Mouse (Mus musculus) CH12.LX (cell line): ENCODE results near the gene Gm42417. TPM values are rescaled to one million over a fixed set of nuclear protein-coding genes. Genes with fewer than 3 reads are reported as not detected.

Source experiments
- DNase-seq: peaks from one replicate; pipeline ENCODE4 v3.0.0-alpha.2; 2013; ENCODE audit errors: extremely low read depth
- H3K27ac ChIP-seq: 2 replicates; pipeline ENCODE4 v1.5.1; 2012; ENCODE audit warnings: low read depth, mild to moderate bottlenecking, control low read depth, moderate library complexity; ENCODE audit not compliant: insufficient read depth
- H3K27me3 ChIP-seq: replicated peaks from 2 replicates; pipeline ENCODE3; 2012; ENCODE audit warnings: inconsistent platforms
- H3K36me3 ChIP-seq, 2 experiments: replicated peaks in 1 of 2; 2 replicates each; pipeline versions ENCODE3 to v1.6.1; 2012; ENCODE audit warnings: inconsistent platforms in 1 of 2, low read length in 1 of 2, mild to moderate bottlenecking in 1 of 2, mixed read lengths in 1 of 2, moderate library complexity in 1 of 2; ENCODE audit not compliant: control insufficient read depth in 1 of 2, insufficient read depth in 1 of 2
- H3K4me1 ChIP-seq, 2 experiments: 2 replicates each; pipeline ENCODE4 v1.6.1; 2012; ENCODE audit warnings: inconsistent platforms in 1 of 2, moderate library complexity in 1 of 2; ENCODE audit not compliant: insufficient read depth in 2 of 2, control insufficient read depth in 1 of 2
- H3K4me2 ChIP-seq: 2 replicates; pipeline ENCODE4 v1.6.1; 2012; ENCODE audit warnings: low read depth, mild to moderate bottlenecking, control low read depth; ENCODE audit not compliant: poor library complexity, insufficient read depth, severe bottlenecking
- H3K4me3 ChIP-seq, 3 experiments: fragments of 150-350 bp in 1 of 3; sonication (generic) in 1 of 3; replicated peaks in 1 of 3; 2 replicates each; pipeline versions ENCODE3 to v1.5.1; 2011 to 2012; ENCODE audit warnings: low read depth in 2 of 3, low read length in 2 of 3, mild to moderate bottlenecking in 2 of 3, moderate library complexity in 2 of 3, control low read depth in 1 of 3, improper control_type of control experiment in 1 of 3, inconsistent platforms in 1 of 3, mixed read lengths in 1 of 3; ENCODE audit not compliant: poor library complexity in 1 of 3
- H3K79me2 ChIP-seq: replicated peaks from 2 replicates; pipeline ENCODE4 v1.6.1; 2012; ENCODE audit warnings: mild to moderate bottlenecking, moderate library complexity; ENCODE audit not compliant: control insufficient read depth, poor library complexity, insufficient read depth, severe bottlenecking; ENCODE audit errors: extremely low read depth
- H3K9ac ChIP-seq: 2 replicates; pipeline ENCODE4 v1.6.1; 2012; ENCODE audit warnings: low read depth, mild to moderate bottlenecking, control low read depth, moderate library complexity; ENCODE audit not compliant: insufficient read depth
- H3K9me3 ChIP-seq: replicated peaks from 2 replicates; pipeline ENCODE3; 2012; ENCODE audit warnings: low read length, inconsistent platforms, mixed read lengths
- BHLHE40 ChIP-seq: IDR thresholded peaks from 2 replicates; pipeline ENCODE4 v1.6.1; 2011; ENCODE audit warnings: mild to moderate bottlenecking, low read depth, low read length, improper control_type of control experiment
- CHD1 ChIP-seq: IDR thresholded peaks from 2 replicates; pipeline ENCODE4 v1.6.1; 2012; ENCODE audit warnings: low read depth, low read length, improper control_type of control experiment, inconsistent platforms
- CHD2 ChIP-seq: IDR thresholded peaks from 2 replicates; pipeline ENCODE4 v1.6.1; 2011; ENCODE audit warnings: low read length, improper control_type of control experiment
- GABPA ChIP-seq: IDR thresholded peaks from 2 replicates; pipeline ENCODE4 v1.6.1; 2012; ENCODE audit warnings: low read depth, low read length, improper control_type of control experiment, inconsistent platforms; ENCODE audit not compliant: insufficient replicate concordance
- JUND ChIP-seq: conservative IDR thresholded peaks from 2 replicates; pipeline ENCODE4 v1.6.1; 2011; ENCODE audit warnings: low read depth, low read length, improper control_type of control experiment
- MAZ ChIP-seq: IDR thresholded peaks from 2 replicates; pipeline ENCODE4 v1.6.1; 2012; ENCODE audit warnings: low read depth, mild to moderate bottlenecking, inconsistent platforms, low read length, improper control_type of control experiment, moderate library complexity
- MEF2A ChIP-seq: IDR thresholded peaks from 2 replicates; pipeline ENCODE4 v1.6.1; 2014; ENCODE audit warnings: low read depth, mild to moderate bottlenecking, inconsistent platforms, low read length, improper control_type of control experiment, borderline replicate concordance
- MYC ChIP-seq: IDR thresholded peaks from 2 replicates; pipeline ENCODE4 v1.6.1; 2011; ENCODE audit warnings: low read depth, mild to moderate bottlenecking, improper control_type of control experiment, low read length
- POLR2AphosphoS2 ChIP-seq: IDR thresholded peaks from 2 replicates; pipeline ENCODE4 v1.6.1; 2011; ENCODE audit warnings: low read depth, low read length, improper control_type of control experiment
- RAD21 ChIP-seq: IDR thresholded peaks from 2 replicates; pipeline ENCODE4 v1.6.1; 2011; ENCODE audit warnings: low read depth, mild to moderate bottlenecking, low read length, improper control_type of control experiment, moderate library complexity
- TBP ChIP-seq: conservative IDR thresholded peaks from 2 replicates; pipeline ENCODE4 v1.6.1; 2011; ENCODE audit warnings: low read depth, low read length, improper control_type of control experiment
- ZC3H11A ChIP-seq: IDR thresholded peaks from 2 replicates; pipeline ENCODE4 v1.6.1; 2012; ENCODE audit warnings: low read depth, mild to moderate bottlenecking, inconsistent platforms, low read length, improper control_type of control experiment
- ZMIZ1 ChIP-seq: IDR thresholded peaks from 2 replicates; pipeline ENCODE4 v1.6.1; 2012; ENCODE audit warnings: low read depth, mild to moderate bottlenecking, inconsistent platforms, low read length, improper control_type of control experiment
- dilution Hi-C: fragments of 300-500 bp; cut with MboI; formaldehyde crosslinking; loops from 2 replicates; pipeline ENCODE4 v1.14.3; 2020; ENCODE audit warnings: low sequenced_read_pairs; ENCODE audit not compliant: extremely low pct_unique_long_range_greater_than_20kb, extremely low pct_ligation_motif_present
- in situ Hi-C: fragments of 300-500 bp; cut with MboI; formaldehyde crosslinking; loops from 3 replicates; pipeline ENCODE4 v1.14.3; 2019; ENCODE audit warnings: low sequenced_read_pairs, low pct_ligation_motif_present, low pct_unique_long_range_greater_than_20kb, mixed read lengths
- polyA plus RNA-seq: library from polyadenylated mRNA; unstranded; fragments of >175 nt; gene quantifications from 2 replicates; pipeline ENCODE4 v1.2.1, GENCODE M21; 2012; ENCODE audit warnings: low read depth; ENCODE audit not compliant: insufficient read length
- total RNA-seq, 2 experiments: library from RNA; depleted of rRNA; stranded (reverse); fragments of 300-350 nt in 1 of 2; fragments of >200 nt in 1 of 2; gene quantifications; 2 replicates each; pipeline ENCODE4 v1.2.3; 2012 to 2014

The Gm42417 gene
- total and polyA plus RNA-seq, 3 experiments: 0.08 to 3.9 TPM; not detected in 1

- in situ Hi-C loops: no loop called here
- Histone ChIP-seq H3K27me3 (peaks cover 32% of the 10 kb centered on the region), H3K4me2 (no peak overlapping the region)
Observed at GRCm38 (mm10) chr1:36562388-36562787, 23.2 kb upstream of the Gm42417 start.

GRCm38 (mm10) chr1:36560903-36561302, 21.7 kb upstream of the Gm42417 start:
- H3K79me2 ChIP-seq: no peaks in the 10 kb centered on the region
- no peak overlapping the region for H3K9ac ChIP-seq
- peaks cover 16 to 69% of the 10 kb centered on the region in 2 experiments for H3K4me1 ChIP-seq
- H3K4me2 ChIP-seq: no peak overlapping the region
- TF ChIP-seq TBP (no peak), MEF2A (no peak), POLR2AphosphoS2 (no peak)
- H3K27me3 ChIP-seq: peaks cover 38% of the 10 kb centered on the region
- no peak for DNase-seq
- no peaks in the 10 kb centered on the region for H3K36me3 ChIP-seq
- no peak overlapping the region for H3K4me3 ChIP-seq
- H3K9me3 ChIP-seq: no peaks in the 10 kb centered on the region
- dilution Hi-C loops (no loop called here), in situ Hi-C loops (no loop called here)
- H3K27ac ChIP-seq: no peak overlapping the region

More at GRCm38 (mm10) chr1:36562388-36562787, 23.2 kb upstream of the Gm42417 start:
- Histone ChIP-seq H3K79me2 (no peaks in the 10 kb centered on the region), H3K4me1 (peaks cover 26 to 73% of the 10 kb centered on the region in 2 experiments), H3K9ac (no peak overlapping the region), H3K27ac (no peak overlapping the region), H3K4me3 (no peak overlapping the region), H3K9me3 (no peaks in the 10 kb centered on the region), H3K36me3 (no peaks in the 10 kb centered on the region)
- no peak for DNase-seq
- dilution Hi-C loops: no loop called here
- TF ChIP-seq JUND (no peak), CHD2 (no peak), ZC3H11A (no peak), RAD21 (no peak), ZMIZ1 (no peak), MAZ (no peak), MYC (no peak), BHLHE40 (no peak), POLR2AphosphoS2 (no peak), GABPA (no peak)

GRCm38 (mm10) chr1:36559888-36560287, 20.7 kb upstream of the Gm42417 start:
- H3K79me2 ChIP-seq: no peaks in the 10 kb centered on the region
- no peaks in the 10 kb centered on the region for H3K9me3 ChIP-seq
- in situ Hi-C loops: loop anchor here (5.0 kb wide), 1 partner anchor 72 kb away; no protein-coding TSS in a partner anchor
- DNase-seq: no peak
- no peak for TF ChIP-seq CHD1
- TF ChIP-seq MEF2A: no peak
- H3K4me2 ChIP-seq: no peak overlapping the region
- H3K4me1 ChIP-seq: peaks cover 24 to 71% of the 10 kb centered on the region in 2 experiments
- no peak overlapping the region for H3K9ac ChIP-seq
- dilution Hi-C loops: no loop called here
- no peaks in the 10 kb centered on the region for H3K36me3 ChIP-seq
- H3K4me3 ChIP-seq: no peak overlapping the region
- H3K27ac ChIP-seq: no peak overlapping the region
- H3K27me3 ChIP-seq: peaks cover 38% of the 10 kb centered on the region
